24 mouse cellular contexts compared by ENCODE assay signal in genomic region chr8:119946326-119946865, GRCm38 (mm10). TPM values are rescaled to one million over a fixed set of nuclear protein-coding genes. Genes with fewer than 3 reads are reported as not detected.
DNase-seq lines count a peak whose midpoint lies in the region; ATAC-seq and TF ChIP-seq lines count a peak whose summit lies in the region.
"Had no signal": no experiment of that assay in that cellular context is flagged by ENCODE, and none has a peak within 500 bp of the region (broad histone marks: within the 10 kb centered on the region; RNA-seq: fewer than 3 reads in every experiment).

No protein-coding gene starts in this region.

- H3K36me3 ChIP-seq in thymus, adult 2 months (ENCODE audit: control insufficient read depth, insufficient read depth, low read length) = peaks cover 24% of the 10 kb centered on the region
- peaks cover 100% of the 10 kb centered on the region for H3K36me3 ChIP-seq in liver, embryonic 12.5 days

- no peaks in the 10 kb centered on the region for H3K27me3 ChIP-seq in thymus, adult 2 months (ENCODE audit: control insufficient read depth, insufficient read depth, low read length)
- H3K27me3 ChIP-seq in liver, embryonic 12.5 days (replicated peaks) = no peaks in the 10 kb centered on the region
- H3K27me3 ChIP-seq: embryonic facial prominence, embryonic 15.5 days; heart, embryonic 12.5 days; kidney, embryonic 15.5 days; megakaryocyte, embryonic 14.5 days; neural tube, embryonic 13.5 days had no signal

- ATAC-seq in liver, embryonic 12.5 days = no peak
- ATAC-seq: forebrain, embryonic 16.5 days; intestine, embryonic 16.5 days; liver, postnatal 0 days had no signal

- H3K9ac ChIP-seq in liver, embryonic 12.5 days = no peak overlapping the region
- H3K9ac ChIP-seq: embryonic facial prominence, embryonic 15.5 days; heart, embryonic 12.5 days; hindbrain, embryonic 14.5 days; kidney, embryonic 15.5 days; liver, postnatal 0 days; neural tube, embryonic 13.5 days had no signal

- H3K4me1 ChIP-seq in thymus, adult 2 months (replicated peaks; ENCODE audit: control insufficient read depth, insufficient read depth, low read length) = peaks cover 20% of the 10 kb centered on the region
- H3K4me1 ChIP-seq in liver, embryonic 12.5 days = no peaks in the 10 kb centered on the region

- WGBS in thymus, adult 2 months = 56% methylated on average over 8 of the region's 8 CpGs
- 83% methylated on average over 8 of the region's 8 CpGs for WGBS in liver, embryonic 12.5 days (ENCODE audit: insufficient replicate concordance)

- TF ChIP-seq POLR2A in thymus, adult 2 months (IDR thresholded peaks at IDR 0.05; ENCODE audit: control insufficient read depth, extremely low read depth, insufficient read depth, low read length, poor library complexity) = no peak

- no peaks in the 10 kb centered on the region for H3K9me3 ChIP-seq in liver, embryonic 12.5 days (replicated peaks)
- H3K9me3 ChIP-seq: embryonic facial prominence, embryonic 15.5 days; heart, embryonic 12.5 days; kidney, embryonic 15.5 days; megakaryocyte, embryonic 14.5 days; neural tube, embryonic 13.5 days had no signal

- no peak overlapping the region for H3K4me2 ChIP-seq in liver, embryonic 12.5 days
- H3K4me2 ChIP-seq: embryonic facial prominence, embryonic 15.5 days; heart, embryonic 12.5 days; hindbrain, embryonic 14.5 days; kidney, embryonic 15.5 days; neural tube, embryonic 13.5 days had no signal

- H3K27ac ChIP-seq in thymus, adult 2 months (ENCODE audit: control insufficient read depth, insufficient read depth, low read length) = no peak overlapping the region
- no peak overlapping the region for H3K27ac ChIP-seq in liver, embryonic 12.5 days
- H3K27ac ChIP-seq in layer of hippocampus, adult 2 months = no peak overlapping the region
- H3K27ac ChIP-seq: embryonic facial prominence, embryonic 15.5 days; gastrocnemius, adult 2 months; hindbrain, embryonic 14.5 days; kidney, embryonic 15.5 days; neural tube, embryonic 13.5 days had no signal

- DNase-seq in A20 (ENCODE audit: low read depth, low spot score) = peak; percentile 53
- peak; percentile 82 for DNase-seq in CD4-positive helper T cell, adult 2 months (ENCODE audit: low read depth, low spot score)
- DNase-seq in brain, adult 2 months (ENCODE audit: low read depth, low spot score) = peak; percentile 43
- peak; percentile 32 for DNase-seq in thymus, adult 2 months
- no peak for DNase-seq in layer of hippocampus, adult 2 months (ENCODE audit: low spot score in 2 of 2)
- DNase-seq in kidney, postnatal 25 days = no peak
- no peak for DNase-seq in Muller cell, postnatal 12 days (ENCODE audit: inconsistent ontology term)
- DNase-seq: adrenal gland, adult 8-10 months; cerebellum, postnatal 36 days; gastrocnemius, adult 2 months; heart, adult 11 months; heart, postnatal 14 days; layer of hippocampus, postnatal 36 days; liver; liver, postnatal 0 days had no signal

- TF ChIP-seq CTCF in thymus, adult 2 months (IDR thresholded peaks at IDR 0.05; ENCODE audit: borderline replicate concordance, control insufficient read depth, extremely low read depth, insufficient read depth, low read length, poor library complexity) = no peak
- no peak for TF ChIP-seq CTCF in layer of hippocampus, adult 2 months (conservative IDR thresholded peaks at IDR 0.05)

- H3K4me3 ChIP-seq in thymus, adult 2 months (ENCODE audit: control insufficient read depth, insufficient read depth, low read length) = no peak overlapping the region
- H3K4me3 ChIP-seq in liver, embryonic 12.5 days = no peak overlapping the region
- no peak overlapping the region for H3K4me3 ChIP-seq in layer of hippocampus, adult 2 months
- H3K4me3 ChIP-seq: embryonic facial prominence, embryonic 15.5 days; gastrocnemius, adult 2 months; heart, embryonic 12.5 days; kidney, embryonic 15.5 days; megakaryocyte, embryonic 14.5 days; neural tube, embryonic 13.5 days had no signal

RNA-seq across cellular contexts. Expression of gene Gm20388, which starts 35.8 kb away (rescaled TPM):
- polyA plus RNA-seq in thymus, adult 2 months (2012; rRNA removed) = 89.2 and 103 TPM in 2 replicates
- polyA plus RNA-seq in liver, embryonic 12.5 days (2016; fragmentation: Nextera tagmentation; extraction: Ambion mirVana) = not detected in 2 replicates
- total RNA-seq in layer of hippocampus, adult 2 months (2021) = 1 to 10 TPM; 2.2 to 7.6 TPM
- polyA plus RNA-seq: heart, embryonic 12.5 days; hindbrain, embryonic 14.5 days; liver, postnatal 0 days had no signal

RNA-seq across cellular contexts. Expression of gene Usp10, which starts 36.2 kb away (rescaled TPM):
- 126 and 149 TPM in 2 replicates for polyA plus RNA-seq in thymus, adult 2 months (2012; rRNA removed)
- polyA plus RNA-seq in liver, embryonic 12.5 days (2016; fragmentation: Nextera tagmentation; extraction: Ambion mirVana) = 124 and 136 TPM in 2 replicates
- total RNA-seq in layer of hippocampus, adult 2 months (2021) = 10 to 100 TPM; 93.6 to 98.1 TPM

RNA-seq across cellular contexts. Expression of gene Crispld2, which starts 45.8 kb away (rescaled TPM):
- 7.6 TPM in 2 replicates for polyA plus RNA-seq in thymus, adult 2 months (2012; rRNA removed)
- 1.7 and 2.1 TPM in 2 replicates for polyA plus RNA-seq in liver, embryonic 12.5 days (2016; fragmentation: Nextera tagmentation; extraction: Ambion mirVana)
- total RNA-seq in layer of hippocampus, adult 2 months (2021) = 1 to 10 TPM; 2.0 to 2.5 TPM

Comparison
In these comparisons a context has a peak if more than half of its experiments do, and no peak if none do; other contexts are left out.
1. DNase-seq: peak in A20 (single experiment), CD4-positive helper T cell, adult 2 months (single experiment), brain, adult 2 months (single experiment) and thymus, adult 2 months (single experiment); none in layer of hippocampus, adult 2 months (0 of 2), kidney, postnatal 25 days (0 of 2) and Muller cell, postnatal 12 days (single experiment).
2. RNA of gene Gm20388, which starts 35.8 kb away (polyA plus RNA-seq): 89.2 to 103 TPM in thymus, adult 2 months; not detected in liver, embryonic 12.5 days; every median in the first group is over 10 times any median in the second.